Mouse (Mus musculus) forebrain, postnatal 0 days (tissue): ENCODE results near the gene Krr1. TPM values are rescaled to one million over a fixed set of nuclear protein-coding genes. Genes with fewer than 3 reads are reported as not detected.
"Not testable (repeated sequence)": the region's sequence is repeated elsewhere in the genome, so short reads cannot be mapped to it uniquely, and the experiment has no call there.

Source experiments
- ATAC-seq: fragments of 200-750 bp; cut with Nextera tagmentation; 2 replicates; pipeline ENCODE4 v1.8.0; 2017; ENCODE audit warnings: mild to moderate bottlenecking, moderate library complexity
- DNase-seq: peaks from one replicate; pipeline ENCODE4 v3.0.0-alpha.2; 2015
- H3K27ac ChIP-seq: fragments of 300-500 bp; sonication (generic); 2 replicates; pipeline ENCODE4 v1.5.1; 2014; ENCODE audit warnings: low read depth, mild to moderate bottlenecking, antibody characterized with exemption, low read length, moderate library complexity, mixed read lengths
- H3K27me3 ChIP-seq: fragments of 300-500 bp; sonication (generic); 2 replicates; pipeline ENCODE4 v1.6.1; 2014; ENCODE audit warnings: mild to moderate bottlenecking, low read length, mixed read lengths; ENCODE audit not compliant: insufficient read depth
- H3K36me3 ChIP-seq: fragments of 300-500 bp; sonication (generic); 2 replicates; pipeline ENCODE4 v1.6.1; 2014; ENCODE audit warnings: mild to moderate bottlenecking, moderate library complexity; ENCODE audit not compliant: insufficient read depth
- H3K4me1 ChIP-seq: fragments of 300-500 bp; sonication (generic); 2 replicates; pipeline ENCODE4 v1.6.1; 2014; ENCODE audit warnings: antibody characterized with exemption; ENCODE audit not compliant: insufficient read depth
- H3K4me2 ChIP-seq: fragments of 300-500 bp; sonication (generic); 2 replicates; pipeline ENCODE4 v1.6.1; 2014; ENCODE audit warnings: low read depth, mild to moderate bottlenecking, moderate library complexity
- H3K4me3 ChIP-seq: fragments of 300-500 bp; sonication (generic); 2 replicates; pipeline ENCODE4 v1.5.1; 2014; ENCODE audit warnings: low read depth, low read length, mixed read lengths
- H3K9ac ChIP-seq: fragments of 300-500 bp; sonication (generic); 2 replicates; pipeline ENCODE4 v1.6.1; 2014; ENCODE audit warnings: mild to moderate bottlenecking
- H3K9me3 ChIP-seq: fragments of 300-500 bp; sonication (generic); 2 replicates; pipeline ENCODE4 v1.6.1; 2016; ENCODE audit warnings: low read length
- CTCF ChIP-seq: sonication (generic); IDR thresholded peaks from 2 replicates; pipeline ENCODE4 v1.5.1; 2016; ENCODE audit warnings: antibody characterized with exemption, control low read depth, low read depth
- WGBS: fragments of 180-500 bp; shearing (Covaris S2); extraction: QIAGEN DNeasy Blood & Tissue Kit; methylation state at CpG from one replicate; pipeline ENCODE4 v1.1.7; 2014; 5-methylcytosine and 5-hydroxymethylcytosine counted together
- polyA plus RNA-seq: library from polyadenylated mRNA; unstranded; fragments of >200 nt; fragmentation: Nextera tagmentation; extraction: Ambion mirVana; gene quantifications from 2 replicates; pipeline ENCODE4 v1.2.1, GENCODE M21; 2015
- total RNA-seq: library from RNA; depleted of rRNA; stranded (reverse); fragments of >200 nt; gene quantifications from 2 replicates; pipeline ENCODE4 v1.2.3, GENCODE M21; 2014; rRNA removed

Gene Krr1
- total and polyA plus RNA-seq, 2 experiments from 2014 or later = 30.8 to 38.2 TPM

DNA sequence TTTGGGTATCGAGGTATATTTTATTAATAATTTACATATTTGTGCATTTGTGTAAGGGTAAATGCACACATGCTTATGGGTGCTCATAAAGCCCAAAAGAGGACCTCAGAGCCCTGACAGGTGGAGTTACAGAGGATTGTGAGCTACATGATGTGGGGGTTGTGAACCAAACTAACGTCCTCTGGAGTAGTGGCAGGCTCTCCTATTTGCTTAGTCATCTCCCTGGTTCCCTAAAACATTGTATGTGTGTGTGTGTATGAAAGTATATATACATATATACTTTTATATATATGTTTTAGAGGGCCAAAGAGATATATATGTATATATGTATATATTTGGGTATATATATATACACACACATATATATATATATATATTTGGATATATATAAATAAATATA is 51.1 kb downstream of the Krr1 start:
- Histone ChIP-seq H3K4me2 (no peak overlapping the region), H3K9me3 (no peaks in the 10 kb centered on the region), H3K4me3 (no peak overlapping the region), H3K36me3 (no peaks in the 10 kb centered on the region), H3K27me3 (no peaks in the 10 kb centered on the region), H3K9ac (no peak overlapping the region), H3K27ac (no peak overlapping the region), H3K4me1 (no peaks in the 10 kb centered on the region)
- WGBS = 78% methylated on average over 2 of the region's 2 CpGs
- TF ChIP-seq CTCF = no peak
- ATAC-seq (no peak), DNase-seq (no peak)

DNA sequence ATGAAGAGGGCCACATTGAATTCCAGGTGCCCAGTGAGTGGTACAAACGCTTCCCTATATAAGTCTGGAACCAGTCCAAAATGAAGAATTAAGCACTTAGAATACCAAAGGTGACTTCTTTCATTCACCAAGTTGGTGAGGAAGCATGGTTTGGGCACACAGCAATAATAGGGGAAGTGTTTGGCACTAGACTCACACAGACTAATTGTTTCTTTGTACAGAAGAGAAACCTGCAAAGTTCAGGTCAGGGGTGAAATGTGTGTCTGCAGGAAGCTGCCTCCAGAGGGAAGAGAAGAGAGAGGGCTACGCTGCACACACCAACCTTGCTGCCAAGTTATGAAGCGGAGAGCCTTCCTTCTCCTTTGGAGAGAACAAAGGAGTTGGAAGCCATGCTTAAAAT is 56.2 kb downstream of the Krr1 start:
- not testable (repeated sequence) for H3K36me3 ChIP-seq, H3K4me3 ChIP-seq, H3K27me3 ChIP-seq, H3K4me1 ChIP-seq, H3K27ac ChIP-seq, H3K9me3 ChIP-seq, ATAC-seq, H3K4me2 ChIP-seq, H3K9ac ChIP-seq, DNase-seq
- 70% methylated on average over 3 of the region's 3 CpGs for WGBS

Other genes with a start within 250 kb of the Krr1 start
- gene Glipr1, start 30.0 kb downstream of the Krr1 start, total RNA-seq = 0.48 and 0.85 TPM in 2 replicates
- 1.9 and 2.0 TPM in 2 replicates for gene Glipr1, start 30.0 kb downstream of the Krr1 start, polyA plus RNA-seq
- 0.46 and 0.76 TPM in 2 replicates for gene Glipr1l1, start 87.5 kb downstream of the Krr1 start, total RNA-seq
- gene Glipr1l1, start 87.5 kb downstream of the Krr1 start, polyA plus RNA-seq = 0.16 and 0.23 TPM in 2 replicates
- not detected in 2 replicates for gene Glipr1l2, start 110.7 kb downstream of the Krr1 start, total RNA-seq
- gene Glipr1l2, start 110.7 kb downstream of the Krr1 start, polyA plus RNA-seq = not detected in 2 replicates
- 1.2 and 1.5 TPM in 2 replicates for gene Glipr1l3, start 187.7 kb downstream of the Krr1 start, total RNA-seq
- gene Glipr1l3, start 187.7 kb downstream of the Krr1 start, polyA plus RNA-seq = 0.49 and 0.64 TPM in 2 replicates
- gene Caps2, start 191.0 kb downstream of the Krr1 start, total RNA-seq = 0.24 and 0.69 TPM in 2 replicates
- 0.36 and 0.59 TPM in 2 replicates for gene Caps2, start 191.0 kb downstream of the Krr1 start, polyA plus RNA-seq